8 mouse cellular contexts compared by ENCODE assay signal in the genomic region with DNA sequence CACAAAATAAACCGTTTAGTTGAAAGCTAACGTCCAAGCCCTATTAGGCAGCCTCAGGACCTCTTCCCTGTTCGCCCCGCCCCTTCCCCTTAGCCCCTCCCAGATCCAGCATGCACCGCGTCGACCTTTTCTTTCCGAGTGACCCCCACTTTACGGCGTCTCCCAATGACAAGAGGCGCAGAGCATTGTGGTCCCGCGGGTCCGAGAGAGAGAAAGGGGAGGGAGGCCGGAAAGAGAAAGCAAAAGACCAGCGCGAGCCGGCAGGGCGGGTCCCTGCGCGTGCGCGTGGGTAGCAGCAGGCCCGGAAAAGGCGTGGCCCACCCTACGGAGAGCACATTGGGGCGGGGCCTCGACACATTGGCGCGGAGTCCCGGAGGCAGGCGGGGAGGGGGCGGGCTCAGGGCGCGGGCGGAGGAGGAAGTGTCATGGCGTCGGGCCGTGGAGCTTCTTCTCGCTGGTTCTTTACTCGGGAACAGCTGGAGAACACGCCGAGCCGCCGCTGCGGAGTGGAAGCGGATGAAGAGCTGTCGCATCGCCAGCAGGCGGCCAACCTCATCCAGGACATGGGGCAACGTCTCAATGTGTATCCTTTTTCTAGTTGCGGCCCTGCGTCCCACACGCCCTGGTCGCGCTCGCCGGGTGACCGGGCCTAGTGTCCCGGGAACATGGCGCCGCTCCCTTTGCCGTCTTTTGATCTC. TPM values are rescaled to one million over a fixed set of nuclear protein-coding genes. Genes with fewer than 3 reads are reported as not detected.
A peak's percentile ranks its signal among the peaks of the same experiment; 100 is the strongest.
DNase-seq lines count a peak whose midpoint lies in the region; ATAC-seq and TF ChIP-seq lines count a peak whose summit lies in the region.

Ccnt2 (plus strand) TSS at position 362 of the 698 bp plus-strand sequence.

- no peak for TF ChIP-seq CTCF in Patski (IDR thresholded peaks at IDR 0.05)

- DNase-seq in Patski (ENCODE audit: low read depth, low spot score): peak; percentile 97
- DNase-seq in cerebellum, postnatal 14 days: peak; percentile 99
- peak; percentile 98 to 99 for DNase-seq in frontal cortex, postnatal 14 days (ENCODE audit: low spot score in 2 of 2)
- DNase-seq in layer of hippocampus, postnatal 25 days (ENCODE audit: extremely low spot score in 1 of 2, low spot score in 1 of 2): peak; percentile 91 to 92
- peak; percentile 99 for DNase-seq in lung, postnatal 25 days (ENCODE audit: low spot score)
- DNase-seq in retina, embryonic 14.5 days (ENCODE audit: low spot score): peak; percentile 99
- peak; percentile 99 for DNase-seq in thymus, postnatal 4 days

- peak within 1 kb of the TSS; percentile 84 for H3K4me2 ChIP-seq in hindbrain, embryonic 13.5 days

- peak within 1 kb of the TSS; percentile 92 for H3K4me3 ChIP-seq in hindbrain, embryonic 13.5 days

- no peaks in the 10 kb centered on the region for H3K27me3 ChIP-seq in Patski
- H3K27me3 ChIP-seq in hindbrain, embryonic 13.5 days: no peaks in the 10 kb centered on the region

- CTCF ChIA-PET in Patski (lab: Charles Lee): interaction anchor here (1.2 to 1.7 kb wide), 2 partner anchors 11 to 53 kb away, joined by 3 to 6 read pairs; no protein-coding TSS in a partner anchor

- H3K9ac ChIP-seq in hindbrain, embryonic 13.5 days: peak within 1 kb of the TSS; percentile 91

- WGBS in hindbrain, embryonic 13.5 days: under 1% methylated on average over 63 of the region's 63 CpGs

- H3K36me3 ChIP-seq in hindbrain, embryonic 13.5 days: 0 out of 2 replicates have a peak, but pooled peaks cover 3% of the 10 kb centered on the region

- H3K27ac ChIP-seq in hindbrain, embryonic 13.5 days: peak within 1 kb of the TSS; percentile 95

- POLR2A ChIA-PET in Patski (lab: Charles Lee): interaction anchor here (1.2 to 1.3 kb wide), 2 partner anchors 11 to 13 kb away, joined by 3 to 4 read pairs; no protein-coding TSS in a partner anchor

- H3K4me1 ChIP-seq in hindbrain, embryonic 13.5 days (replicated peaks): peaks cover 39% of the 10 kb centered on the region

- peak; percentile 96 for ATAC-seq in Patski
- ATAC-seq in hindbrain, embryonic 13.5 days (ENCODE audit: low FRiP score): peak; percentile 98

- in situ Hi-C loops in Patski (cut with MboI; ENCODE audit: low pct_unique_long_range_greater_than_20kb): loop anchor here (25.0 kb wide), 1 partner anchor 562 kb away; the partner anchor contains the start of gene Mgat5

- H3K9me3 ChIP-seq in hindbrain, embryonic 13.5 days: no peaks in the 10 kb centered on the region

RNA-seq across cellular contexts. Expression of gene Ccnt2, which starts in this region (rescaled TPM):
- 30.0 TPM for polyA plus RNA-seq in Patski (2021)
- 113 and 124 TPM in 2 replicates for polyA plus RNA-seq in hindbrain, embryonic 13.5 days (2015; fragmentation: Nextera tagmentation; extraction: Ambion mirVana)
- total RNA-seq in layer of hippocampus, postnatal 25 days (2021): 10 to 100 TPM; 53.0 to 72.0 TPM

Comparison
In these comparisons a context has a peak if more than half of its experiments do, and no peak if none do; other contexts are left out.
1. Peak in every context shown above with its lines: DNase-seq, ATAC-seq, H3K4me3 ChIP-seq and H3K27ac ChIP-seq.